Mouse (Mus musculus) C2C12 (cell line): Measurements from ENCODE around the gene Erg.

Experiments
- CEBPB ChIP-seq: IDR thresholded peaks from one replicate; pipeline ENCODE4 v1.6.1; 2011; ENCODE audit warnings: low read depth, mild to moderate bottlenecking, control low read depth, moderate library complexity
- CTCF ChIP-seq: IDR thresholded peaks from one replicate; pipeline ENCODE4 v1.5.1; 2011; ENCODE audit not compliant: control insufficient read depth, insufficient read depth, insufficient read length

GRCm38 (mm10) chr16:95408096-95408495, 178.3 kb downstream of the Erg start:
- TF ChIP-seq CTCF = no peak
- TF ChIP-seq CEBPB = no peak
